Mouse (Mus musculus): Measurements from ENCODE around the gene Nppa. TPM values are rescaled to one million over a fixed set of nuclear protein-coding genes. Genes with fewer than 3 reads are reported as not detected.
"Not testable (repeated sequence)": the region's sequence is repeated elsewhere in the genome, so short reads cannot be mapped to it uniquely, and the experiment has no call there.

Nppa gene
- total and polyA plus RNA-seq, 3 experiments = 1,237 to 4,474 (median 1,820) TPM

DNA sequence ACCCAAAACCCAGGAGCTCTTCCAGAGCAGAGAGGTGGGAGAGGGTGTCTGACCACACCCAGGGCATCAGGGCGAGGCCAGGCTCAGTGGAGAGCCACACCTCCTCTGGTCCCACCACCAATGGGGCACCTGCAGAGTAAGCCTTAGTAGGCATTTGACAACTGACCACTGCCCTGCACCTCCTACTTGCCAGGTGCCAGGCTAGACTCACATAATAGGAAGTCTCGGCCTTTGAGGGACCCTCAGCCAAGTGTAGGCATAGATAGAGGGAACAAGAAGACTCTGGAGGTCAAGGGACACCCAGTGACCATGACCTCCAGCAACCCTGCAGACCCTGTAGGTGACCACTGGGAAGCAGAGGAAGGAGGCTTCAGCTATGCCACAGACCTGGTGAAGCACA lies 43.6 kb downstream of the Nppa start:
- intact Hi-C loops (cut with DNase I) = loop anchor here (5.0 kb wide), 1 partner anchor 108 kb away; the partner anchor contains the start of gene Fbxo6
- DNase-seq = no peak
- Histone ChIP-seq H3K9ac (ENCODE audit: low read depth, low read length) (no peak overlapping the region), H3K4me3 (no peak overlapping the region), H3K79me2 (replicated peaks; ENCODE audit: control insufficient read depth, insufficient read depth, low read length) (no peaks in the 10 kb centered on the region), H3K36me3 (ENCODE audit: control insufficient read depth, insufficient read depth, low read length) (no peaks in the 10 kb centered on the region), H3K27me3 (ENCODE audit: control insufficient read depth, insufficient read depth, low read length) (no peaks in the 10 kb centered on the region), H3K27ac (no peak overlapping the region), H3K4me1 (ENCODE audit: control insufficient read depth, insufficient read depth, low read length) (peaks cover 15% of the 10 kb centered on the region)
- TF ChIP-seq POLR2A (IDR thresholded peaks at IDR 0.05; ENCODE audit: insufficient read depth, low read depth, low read length) (no peak), CTCF (IDR thresholded peaks at IDR 0.05) (no peak), EP300 (IDR thresholded peaks at IDR 0.05; ENCODE audit: insufficient read depth, low read depth, low read length) (no peak)
- WGBS = 95% methylated on average over 2 of the region's 2 CpGs

DNA sequence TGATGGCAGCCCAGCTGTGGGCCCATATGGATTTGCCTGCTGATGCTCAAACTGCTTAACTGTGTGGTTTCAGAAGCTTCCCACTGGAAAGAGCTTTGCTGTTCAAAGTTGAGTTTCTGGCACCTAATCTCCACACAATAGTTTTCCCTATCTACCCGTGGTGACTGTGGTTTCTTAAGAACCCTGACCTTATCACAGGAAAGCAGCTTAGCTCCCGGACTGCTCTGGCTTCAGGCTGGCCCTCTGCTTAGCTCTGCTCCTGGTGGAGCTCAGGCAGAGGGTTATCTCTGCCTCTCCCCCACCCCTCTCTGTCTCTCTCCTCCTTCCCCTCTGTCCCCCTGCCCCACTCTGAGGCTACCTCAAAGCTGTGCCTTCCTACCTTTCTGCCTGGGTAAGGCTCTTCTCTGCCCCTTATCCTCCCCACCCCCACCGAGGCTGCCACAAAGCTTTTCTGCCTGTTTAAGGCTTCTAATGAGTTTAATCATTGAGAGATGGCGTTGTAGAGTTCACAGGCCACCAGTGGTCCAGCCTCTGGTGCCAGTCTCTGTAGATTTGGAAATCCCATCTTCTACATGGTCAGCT lies 46.0 kb downstream of the Nppa start:
- peaks cover 3% of the 10 kb centered on the region for H3K4me1 ChIP-seq (ENCODE audit: control insufficient read depth, insufficient read depth, low read length)
- 62% methylated on average over 4 of the region's 4 CpGs for WGBS
- TF ChIP-seq CTCF (IDR thresholded peaks at IDR 0.05) = no peak
- TF ChIP-seq EP300 (IDR thresholded peaks at IDR 0.05; ENCODE audit: insufficient read depth, low read depth, low read length) = no peak
- TF ChIP-seq POLR2A (IDR thresholded peaks at IDR 0.05; ENCODE audit: insufficient read depth, low read depth, low read length) = no peak
- H3K36me3 ChIP-seq (ENCODE audit: control insufficient read depth, insufficient read depth, low read length) = no peaks in the 10 kb centered on the region
- H3K9ac ChIP-seq (ENCODE audit: low read depth, low read length) = no peak overlapping the region
- intact Hi-C loops (cut with DNase I) = no loop called here
- no peaks in the 10 kb centered on the region for H3K27me3 ChIP-seq (ENCODE audit: control insufficient read depth, insufficient read depth, low read length)
- no peak for DNase-seq
- no peak overlapping the region for H3K4me3 ChIP-seq
- no peaks in the 10 kb centered on the region for H3K79me2 ChIP-seq (replicated peaks; ENCODE audit: control insufficient read depth, insufficient read depth, low read length)
- no peak overlapping the region for H3K27ac ChIP-seq

DNA sequence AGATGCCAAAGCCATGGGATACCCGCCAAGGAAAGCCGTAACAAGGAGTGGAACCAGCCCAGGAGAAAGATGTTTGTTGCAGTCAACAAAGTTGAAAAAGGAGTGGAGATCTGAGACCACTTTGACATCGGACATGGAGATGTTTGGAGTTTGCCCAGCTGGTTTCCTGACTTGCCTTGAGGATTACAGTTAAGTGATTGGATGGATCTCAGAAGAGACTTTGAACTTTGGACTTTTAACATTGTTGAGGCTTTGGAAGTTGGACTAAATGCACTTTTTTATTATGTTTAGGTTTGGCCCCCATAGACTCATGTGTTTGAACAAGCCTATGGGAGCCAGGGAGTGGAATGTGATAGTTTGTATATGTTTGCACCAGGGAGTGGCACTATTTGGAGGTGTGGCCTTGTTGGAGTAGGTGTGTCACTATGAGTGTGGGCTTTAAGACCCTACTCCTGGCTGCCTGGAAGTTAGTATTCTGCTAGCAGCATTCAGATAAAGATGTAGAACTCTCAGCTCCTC lies 49.9 kb downstream of the Nppa start:
- H3K79me2 ChIP-seq (replicated peaks; ENCODE audit: control insufficient read depth, insufficient read depth, low read length); H3K4me3 ChIP-seq; DNase-seq; intact Hi-C loops (cut with DNase I); H3K9ac ChIP-seq (ENCODE audit: low read depth, low read length); H3K36me3 ChIP-seq (ENCODE audit: control insufficient read depth, insufficient read depth, low read length); H3K27ac ChIP-seq; H3K27me3 ChIP-seq (ENCODE audit: control insufficient read depth, insufficient read depth, low read length); H3K4me1 ChIP-seq (ENCODE audit: control insufficient read depth, insufficient read depth, low read length): not testable (repeated sequence)
- 93% methylated on average over 3 of the region's 3 CpGs for WGBS

GRCm38 (mm10) chr4:148051046-148051776 lies 50.7 kb downstream of the Nppa start:
- Histone ChIP-seq H3K4me1 (ENCODE audit: control insufficient read depth, insufficient read depth, low read length) (no peaks in the 10 kb centered on the region), H3K9ac (ENCODE audit: low read depth, low read length) (no peak overlapping the region), H3K36me3 (ENCODE audit: control insufficient read depth, insufficient read depth, low read length) (no peaks in the 10 kb centered on the region), H3K4me3 (no peak overlapping the region), H3K27ac (no peak overlapping the region), H3K27me3 (ENCODE audit: control insufficient read depth, insufficient read depth, low read length) (no peaks in the 10 kb centered on the region), H3K79me2 (replicated peaks; ENCODE audit: control insufficient read depth, insufficient read depth, low read length) (no peaks in the 10 kb centered on the region)
- no peak for DNase-seq
- intact Hi-C loops (cut with DNase I) = no loop called here
- 91% methylated on average over 13 of the region's 13 CpGs for WGBS
- no peak for TF ChIP-seq POLR2A (IDR thresholded peaks at IDR 0.05; ENCODE audit: insufficient read depth, low read depth, low read length)
- no peak for TF ChIP-seq CTCF (IDR thresholded peaks at IDR 0.05)
- no peak for TF ChIP-seq EP300 (IDR thresholded peaks at IDR 0.05; ENCODE audit: insufficient read depth, low read depth, low read length)

Other genes with a start within 250 kb of the Nppa start
- gene Zfp984, start 190.9 kb upstream of the Nppa start, total RNA-seq (2021) = 1 to 10 TPM; 2.5 to 2.6 TPM
- 0.31 and 1.5 TPM in 2 replicates for gene Zfp984, start 190.9 kb upstream of the Nppa start, polyA plus RNA-seq (2012; rRNA removed)
- 10 to 100 TPM; 10.3 to 11.2 TPM for gene Zfp933, start 152.4 kb upstream of the Nppa start, total RNA-seq (2021)
- 1.3 and 3.7 TPM in 2 replicates for gene Zfp933, start 152.4 kb upstream of the Nppa start, polyA plus RNA-seq (2012; rRNA removed)
- gene Miip, start 131.9 kb upstream of the Nppa start, total RNA-seq (2021) = 1 to 10 TPM; 5.4 to 7.4 TPM
- 24.8 and 26.0 TPM in 2 replicates for gene Miip, start 131.9 kb upstream of the Nppa start, polyA plus RNA-seq (2012; rRNA removed)
- 10 to 100 TPM; 21.1 to 22.8 TPM for gene Fv1, start 131.7 kb upstream of the Nppa start, total RNA-seq (2021)
- gene Fv1, start 131.7 kb upstream of the Nppa start, polyA plus RNA-seq (2012; rRNA removed) = 3.3 and 14.3 TPM in 2 replicates
- gene Mfn2, start 96.0 kb upstream of the Nppa start, total RNA-seq (2021) = 100 to 1,000 TPM; 626 to 697 TPM
- 395 and 619 TPM in 2 replicates for gene Mfn2, start 96.0 kb upstream of the Nppa start, polyA plus RNA-seq (2012; rRNA removed)
- 10 to 100 TPM; 62.4 to 65.8 TPM for gene Plod1, start 64.0 kb upstream of the Nppa start, total RNA-seq (2021)
- gene Plod1, start 64.0 kb upstream of the Nppa start, polyA plus RNA-seq (2012; rRNA removed) = 88.6 and 123 TPM in 2 replicates
- 10 to 100 TPM; 38.9 to 41.9 TPM for gene 2510039O18Rik, start 59.8 kb upstream of the Nppa start, total RNA-seq (2021)
- gene 2510039O18Rik, start 59.8 kb upstream of the Nppa start, polyA plus RNA-seq (2012; rRNA removed) = 41.2 and 42.3 TPM in 2 replicates
- gene Nppb, start 14.9 kb upstream of the Nppa start, total RNA-seq (2021) = 100 to 1,000 TPM; 117 to 262 TPM
- 204 and 212 TPM in 2 replicates for gene Nppb, start 14.9 kb upstream of the Nppa start, polyA plus RNA-seq (2012; rRNA removed)
- 1 to 10 TPM; 7.5 to 8.1 TPM for gene Clcn6, start 38.1 kb downstream of the Nppa start, total RNA-seq (2021)
- gene Clcn6, start 38.1 kb downstream of the Nppa start, polyA plus RNA-seq (2012; rRNA removed) = 8.9 and 9.0 TPM in 2 replicates
- 10 to 100 TPM in 1 of 2 experiments, 1 to 10 TPM in 1; 8.2 to 11.0 TPM for gene Mthfr, start 38.4 kb downstream of the Nppa start, total RNA-seq (2021)
- gene Mthfr, start 38.4 kb downstream of the Nppa start, polyA plus RNA-seq (2012; rRNA removed) = 15.7 and 17.3 TPM in 2 replicates
- 10 to 100 TPM; 38.3 to 47.1 TPM for gene Agtrap, start 87.3 kb downstream of the Nppa start, total RNA-seq (2021)
- 26.8 and 40.2 TPM in 2 replicates for gene Agtrap, start 87.3 kb downstream of the Nppa start, polyA plus RNA-seq (2012; rRNA removed)
- 10 to 100 TPM; 11.0 to 13.8 TPM for gene Mad2l2, start 129.7 kb downstream of the Nppa start, total RNA-seq (2021)
- gene Mad2l2, start 129.7 kb downstream of the Nppa start, polyA plus RNA-seq (2012; rRNA removed) = 21.9 and 23.6 TPM in 2 replicates
- under 1 TPM in 1 of 2 experiments, not detected in 1; 0.41 TPM for gene Draxin, start 130.0 kb downstream of the Nppa start, total RNA-seq (2021)
- gene Draxin, start 130.0 kb downstream of the Nppa start, polyA plus RNA-seq (2012; rRNA removed) = 0.29 and 0.32 TPM in 2 replicates
- gene Fbxo6, start 151.4 kb downstream of the Nppa start, total RNA-seq (2021) = 10 to 100 TPM; 36.0 to 39.3 TPM
- 68.4 and 68.6 TPM in 2 replicates for gene Fbxo6, start 151.4 kb downstream of the Nppa start, polyA plus RNA-seq (2012; rRNA removed)
- 10 to 100 TPM; 19.7 to 26.7 TPM for gene Fbxo44, start 159.8 kb downstream of the Nppa start, total RNA-seq (2021)
- 18.7 and 35.0 TPM in 2 replicates for gene Fbxo44, start 159.8 kb downstream of the Nppa start, polyA plus RNA-seq (2012; rRNA removed)
- gene Fbxo2, start 159.9 kb downstream of the Nppa start, total RNA-seq (2021) = under 1 TPM in 1 of 2 experiments, not detected in 1; 0.31 TPM
- 0.47 and 0.59 TPM in 2 replicates for gene Fbxo2, start 159.9 kb downstream of the Nppa start, polyA plus RNA-seq (2012; rRNA removed)